Mouse (Mus musculus) embryonic facial prominence, embryonic 11.5 days (tissue): Measurements from ENCODE around the gene 1700003H04Rik. TPM values are rescaled to one million over a fixed set of nuclear protein-coding genes. Genes with fewer than 3 reads are reported as not detected.

Experiments
- polyA plus RNA-seq: library from polyadenylated mRNA; unstranded; fragments of >200 nt; fragmentation: Nextera tagmentation; extraction: Ambion mirVana; gene quantifications from 2 replicates; pipeline ENCODE4 v1.2.1, GENCODE M21; 2014

1700003H04Rik gene
- polyA plus RNA-seq, 1 experiment from 2014 or later = not detected

Other genes starting within 250 kb of the 1700003H04Rik start
- not detected in 2 replicates for gene 1700006A11Rik, start 155.1 kb downstream of the 1700003H04Rik start, polyA plus RNA-seq